Mouse (Mus musculus) stomach, postnatal 0 days (tissue): ENCODE measurements around the gene Lmod1.

ENCODE experiments used
- CTCF ChIP-seq: IDR thresholded peaks from 2 replicates; pipeline ENCODE4 v1.5.1; 2016; ENCODE audit warnings: antibody characterized with exemption, low read depth, mild to moderate bottlenecking, moderate library complexity
- EP300 ChIP-seq: optimal IDR thresholded peaks from 2 replicates; pipeline ENCODE3; 2016; ENCODE audit warnings: antibody characterized with exemption

DNA sequence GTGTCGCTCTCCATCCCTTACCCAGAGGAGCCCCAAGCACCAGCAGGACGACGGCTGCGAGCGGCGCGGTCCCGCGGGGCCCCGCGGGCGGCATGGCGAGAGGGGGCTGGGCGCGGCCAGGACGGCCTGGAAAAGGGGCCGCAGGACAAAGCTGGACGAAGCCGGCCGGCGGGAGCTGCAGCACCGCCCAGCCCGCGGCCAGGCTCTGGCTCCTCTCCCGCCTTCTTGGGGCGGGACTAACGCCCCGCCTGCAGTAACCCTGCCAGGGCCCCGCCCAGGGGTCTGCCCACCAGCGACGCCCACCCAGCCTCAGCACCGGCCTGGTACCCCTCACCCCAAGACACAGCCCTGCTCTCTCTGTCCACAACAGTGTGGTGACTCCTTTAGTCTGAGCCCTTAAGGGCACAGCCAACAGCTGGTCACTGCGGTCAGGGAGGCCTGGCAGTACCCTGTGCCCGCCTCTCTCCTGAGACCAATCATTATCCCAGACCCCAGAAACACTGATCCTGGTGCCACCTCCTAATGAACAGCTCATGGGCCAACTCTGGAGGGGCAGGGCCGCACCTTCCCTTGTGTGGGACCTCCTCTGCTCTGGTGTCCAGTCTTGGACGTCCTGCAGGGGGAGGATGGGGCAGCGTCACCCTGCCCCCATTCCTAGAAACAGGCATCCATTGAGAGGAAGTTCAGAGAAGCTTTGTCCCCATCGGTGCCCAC, 50.4 kb downstream of the Lmod1 start, which contains the start of gene Shisa4:
- TF ChIP-seq CTCF (peak; percentile 45), EP300 (no peak)
